Mouse (Mus musculus): ENCODE results near the gene Asic2. TPM values are rescaled to one million over a fixed set of nuclear protein-coding genes. Genes with fewer than 3 reads are reported as not detected.

Asic2 gene
- total RNA-seq, 2 experiments from 2014 or later, result 82.0 to 86.5 TPM

DNA sequence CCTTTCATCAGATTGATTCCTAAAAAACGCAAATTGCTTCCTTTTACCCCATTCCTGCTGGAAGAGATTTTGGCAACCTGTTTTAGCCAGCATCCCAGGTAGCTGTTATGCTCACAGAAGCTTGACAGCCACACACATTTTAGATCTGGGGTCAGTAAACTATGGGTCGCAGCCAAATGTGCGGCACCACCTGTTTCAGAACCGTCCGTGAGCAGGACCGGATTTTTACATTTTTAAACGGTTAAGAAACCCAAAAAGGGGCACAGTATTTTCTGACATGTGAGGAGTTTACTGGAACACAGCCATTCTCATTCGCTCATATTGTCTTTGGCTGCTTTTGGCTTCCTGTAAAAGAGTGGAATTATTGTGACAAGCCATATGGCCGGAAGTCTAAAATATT, 744.9 kb downstream of the Asic2 start:
- no peak for DNase-seq (ENCODE audit: extremely low spot score in 1 of 2, low spot score in 2 of 2)
- intact Hi-C loops (cut with DNase I), result no loop called here

DNA sequence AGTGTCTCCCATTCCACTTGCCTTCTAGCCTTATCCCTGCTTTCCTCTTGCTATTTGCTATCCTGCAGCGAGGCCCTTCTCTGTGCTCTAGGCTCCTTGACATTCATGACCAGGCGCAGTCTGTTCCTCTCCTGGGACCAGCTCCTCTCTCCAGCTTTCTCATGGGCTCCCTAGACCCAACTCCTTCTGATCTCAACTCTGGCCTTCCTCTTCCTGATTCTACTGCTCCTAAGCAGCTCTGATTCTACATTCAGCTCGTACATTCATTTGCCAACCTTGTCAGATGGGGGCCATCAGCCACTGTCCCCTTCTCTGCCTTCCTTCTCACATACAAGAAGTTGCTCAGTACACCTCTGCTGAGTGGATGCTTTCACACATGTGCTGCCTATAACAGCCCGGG, 747.5 kb downstream of the Asic2 start:
- intact Hi-C loops (cut with DNase I), result no loop called here
- DNase-seq (ENCODE audit: extremely low spot score in 1 of 2, low spot score in 2 of 2), result no peak

DNA sequence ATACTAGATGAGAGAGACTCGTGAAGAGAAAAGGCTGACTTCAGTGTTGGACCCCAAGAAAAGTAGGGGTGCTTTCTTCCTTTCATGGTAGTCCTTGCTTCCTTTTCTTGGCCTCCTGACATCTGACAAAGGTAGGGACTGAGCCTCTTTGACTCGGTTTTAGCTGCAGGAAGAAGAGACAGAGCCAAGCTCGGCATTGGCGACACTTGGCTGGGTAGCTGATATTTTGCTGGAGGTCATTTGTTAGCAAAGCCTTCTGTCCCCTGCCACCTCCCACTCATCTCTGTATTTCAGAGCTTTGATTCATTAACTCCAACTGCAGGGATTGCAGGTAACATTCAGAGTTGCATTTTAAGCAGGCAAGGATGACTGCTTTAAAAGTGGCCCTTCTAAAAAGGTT, 762.8 kb downstream of the Asic2 start:
- intact Hi-C loops (cut with DNase I), result no loop called here
- no peak for DNase-seq (ENCODE audit: extremely low spot score in 1 of 2, low spot score in 2 of 2)

DNA sequence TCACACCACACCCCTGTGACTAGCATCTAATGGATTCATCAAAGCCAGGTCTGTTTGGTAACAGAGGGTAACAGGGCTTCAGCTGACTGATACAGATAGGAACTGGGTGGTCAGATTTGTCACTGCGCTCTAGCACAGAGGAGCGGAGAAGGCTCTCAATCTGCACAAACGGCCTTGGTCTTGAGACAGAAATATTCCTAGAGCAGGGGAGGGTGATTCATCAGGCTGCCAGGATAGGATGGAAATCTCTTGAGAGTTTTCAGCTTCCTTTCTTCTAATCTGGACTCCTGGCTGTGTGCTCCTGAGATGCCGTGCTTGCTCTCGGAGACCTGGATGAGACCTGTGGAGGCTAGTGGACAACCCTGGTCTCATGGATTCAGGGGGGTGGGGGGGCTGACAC, 765.7 kb downstream of the Asic2 start:
- DNase-seq (ENCODE audit: extremely low spot score in 1 of 2, low spot score in 2 of 2), result no peak

DNA sequence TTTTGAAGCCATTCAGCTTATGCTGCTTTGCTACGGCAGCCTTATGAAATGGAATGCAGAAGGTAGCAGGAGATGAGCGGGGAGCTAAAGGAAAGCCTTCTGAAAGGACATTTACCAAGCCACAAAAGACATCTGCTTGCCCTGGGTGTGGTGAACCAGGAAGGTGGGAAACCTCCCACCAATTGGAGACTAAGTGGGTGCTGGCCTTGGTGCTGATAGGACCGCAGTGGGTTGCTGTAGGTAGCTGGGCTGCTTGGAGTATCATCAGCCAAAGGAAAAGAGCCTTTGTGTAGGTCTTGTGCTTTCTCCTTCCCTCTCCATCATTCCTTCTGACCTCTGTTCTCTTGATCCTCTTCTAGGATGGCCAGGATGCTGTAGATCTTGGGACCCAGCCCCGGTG, 774.4 kb downstream of the Asic2 start:
- no peak for DNase-seq (ENCODE audit: extremely low spot score in 1 of 2, low spot score in 2 of 2)
- intact Hi-C loops (cut with DNase I), result no loop called here

More for the DNA sequence above, 765.7 kb downstream of the Asic2 start:
- intact Hi-C loops (cut with DNase I), result no loop called here

DNA sequence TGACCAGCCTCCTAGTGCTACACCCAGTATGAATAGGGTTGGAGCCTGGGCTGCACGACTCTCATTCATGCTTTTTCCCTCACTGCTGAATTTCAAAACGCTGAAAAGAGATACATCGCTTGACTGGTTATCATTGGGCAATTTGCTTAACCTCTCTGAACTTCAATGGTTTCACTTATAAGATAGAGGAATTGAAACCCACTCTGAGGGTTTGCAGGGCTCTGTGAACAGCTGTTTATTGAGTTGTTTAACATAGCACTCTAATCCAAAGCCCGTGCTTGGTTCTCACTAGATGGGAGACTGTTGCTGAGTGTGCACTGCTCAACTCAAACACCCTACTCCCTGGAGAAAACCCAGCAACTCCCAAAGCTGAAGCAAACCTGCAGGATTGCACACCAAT, 776.1 kb downstream of the Asic2 start:
- no peak for DNase-seq (ENCODE audit: extremely low spot score in 1 of 2, low spot score in 2 of 2)
- intact Hi-C loops (cut with DNase I), result no loop called here

DNA sequence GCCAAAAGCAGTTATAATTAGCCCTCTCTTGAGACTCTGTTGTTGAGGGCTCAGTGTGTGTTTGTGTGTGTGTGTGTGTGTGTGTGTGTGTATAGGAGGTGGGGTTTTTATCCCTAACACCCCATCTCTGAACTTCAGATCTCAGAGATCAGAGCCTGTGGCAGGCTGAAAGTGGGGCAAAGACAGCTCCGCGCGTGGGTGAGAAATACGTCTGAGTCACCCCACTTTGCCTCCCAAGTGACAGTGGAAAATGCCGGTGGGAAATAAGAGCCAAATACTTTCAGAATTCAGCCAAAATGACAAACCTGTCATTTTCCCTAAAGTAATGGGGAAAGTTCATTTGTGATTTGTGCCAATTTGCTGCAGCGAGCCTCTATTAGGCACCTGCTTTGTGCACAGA, 779.2 kb downstream of the Asic2 start:
- no peak for DNase-seq (ENCODE audit: extremely low spot score in 1 of 2, low spot score in 2 of 2)
- intact Hi-C loops (cut with DNase I), result no loop called here

DNA sequence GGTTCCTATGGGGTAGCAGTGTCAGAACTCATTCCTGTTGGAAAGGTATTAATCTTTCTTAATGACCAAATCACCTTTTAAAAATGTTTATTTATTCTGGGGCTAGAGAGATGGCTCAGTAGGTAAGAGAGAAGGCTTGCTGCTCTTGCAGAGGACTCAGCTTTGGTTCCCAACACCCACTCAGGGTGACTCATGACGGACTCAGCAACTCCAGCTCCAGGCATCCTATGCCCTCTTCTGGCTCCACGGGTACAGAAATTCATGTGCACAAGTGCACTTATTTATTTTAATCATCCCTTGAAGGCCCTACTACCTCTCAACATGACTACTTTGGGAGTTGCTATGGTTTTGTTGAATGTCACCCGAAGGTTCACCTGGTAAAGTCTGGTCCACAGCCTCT, 780.4 kb downstream of the Asic2 start:
- no peak for DNase-seq (ENCODE audit: extremely low spot score in 1 of 2, low spot score in 2 of 2)
- intact Hi-C loops (cut with DNase I), result no loop called here

DNA sequence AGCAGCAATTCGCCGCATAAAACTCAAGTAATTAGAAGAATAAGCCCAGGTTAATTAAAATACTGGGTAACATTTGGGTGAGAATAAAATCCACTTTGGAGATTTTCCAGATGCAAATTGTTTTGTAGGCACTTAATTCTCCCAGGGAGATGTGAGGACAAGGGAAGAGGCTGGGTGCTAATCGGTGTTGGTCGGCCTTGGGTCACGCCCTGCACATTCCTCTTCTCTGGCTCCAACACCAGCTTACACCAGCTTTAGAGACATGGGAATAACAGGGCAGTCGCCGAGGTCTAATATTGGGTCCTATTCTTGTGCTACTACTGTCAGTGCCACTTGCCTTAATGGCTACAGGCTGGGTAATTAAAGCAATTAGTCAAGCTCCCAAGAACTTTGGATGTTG, 783.5 kb downstream of the Asic2 start:
- no peak for DNase-seq (ENCODE audit: extremely low spot score in 1 of 2, low spot score in 2 of 2)
- intact Hi-C loops (cut with DNase I), result no loop called here

DNA sequence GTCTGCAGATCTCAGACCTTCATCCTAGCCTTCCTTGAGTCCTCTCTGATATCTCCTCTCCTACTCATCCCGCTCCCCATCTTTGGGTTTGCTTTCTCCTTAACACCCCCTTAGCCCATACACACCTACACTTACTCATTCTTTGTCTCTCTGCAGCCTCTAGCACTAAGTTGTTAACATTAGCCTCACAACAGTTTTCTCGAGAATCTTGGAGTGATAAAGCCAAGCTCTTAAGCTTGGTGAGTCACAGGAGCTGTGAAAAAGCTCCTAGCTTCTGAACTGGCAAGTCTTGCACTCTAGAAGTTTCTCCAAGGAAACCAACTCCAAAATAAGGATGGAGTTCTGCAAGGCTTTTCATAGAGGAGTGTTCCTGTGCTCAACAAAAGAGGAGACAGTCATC, 803.4 kb downstream of the Asic2 start:
- intact Hi-C loops (cut with DNase I), result no loop called here

DNA sequence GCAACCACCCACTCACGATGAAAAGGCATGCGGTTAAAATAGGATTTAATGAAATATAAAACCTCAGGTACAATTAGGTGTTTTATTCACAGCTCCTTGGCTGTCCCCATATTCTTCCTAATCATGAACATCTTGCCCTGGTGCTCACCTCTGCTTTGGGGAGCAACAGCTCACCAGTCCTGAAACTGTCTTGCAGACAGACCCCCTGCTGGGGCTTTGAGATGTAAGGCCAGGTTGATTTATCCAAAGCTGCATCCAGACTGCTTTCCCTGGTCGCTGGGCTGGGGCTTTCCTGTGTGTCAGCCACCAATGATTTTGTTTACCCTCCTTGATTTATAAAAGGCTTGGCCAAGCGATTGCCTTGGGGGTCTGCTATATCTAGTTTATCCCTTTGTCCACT, 805.2 kb downstream of the Asic2 start:
- no peak for DNase-seq (ENCODE audit: extremely low spot score in 1 of 2, low spot score in 2 of 2)

More for the DNA sequence above, 803.4 kb downstream of the Asic2 start:
- DNase-seq (ENCODE audit: extremely low spot score in 1 of 2, low spot score in 2 of 2), result no peak

DNA sequence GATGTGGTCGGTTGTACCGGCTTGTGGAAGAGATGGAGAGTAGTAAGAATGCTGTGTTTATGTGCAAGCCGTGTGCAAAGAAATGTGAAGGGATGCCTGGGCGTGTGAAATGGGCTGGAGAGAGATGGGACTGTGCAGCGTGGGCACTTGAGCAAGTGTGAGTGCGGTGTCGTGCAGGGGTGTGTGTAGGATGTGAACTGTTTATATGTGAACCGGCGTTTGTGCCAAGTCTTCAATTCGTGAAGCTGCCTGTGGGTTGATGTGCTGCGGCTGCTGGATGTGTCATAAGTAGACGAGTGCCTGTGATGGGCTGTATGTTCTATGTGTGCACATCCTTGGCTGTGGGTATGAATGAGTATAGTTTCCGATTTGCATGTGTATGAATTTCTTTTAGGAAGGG, 814.4 kb downstream of the Asic2 start:
- DNase-seq (ENCODE audit: extremely low spot score in 1 of 2, low spot score in 2 of 2), result peak; percentile 28 to 52

More for the DNA sequence above, 805.2 kb downstream of the Asic2 start:
- intact Hi-C loops (cut with DNase I), result no loop called here

DNA sequence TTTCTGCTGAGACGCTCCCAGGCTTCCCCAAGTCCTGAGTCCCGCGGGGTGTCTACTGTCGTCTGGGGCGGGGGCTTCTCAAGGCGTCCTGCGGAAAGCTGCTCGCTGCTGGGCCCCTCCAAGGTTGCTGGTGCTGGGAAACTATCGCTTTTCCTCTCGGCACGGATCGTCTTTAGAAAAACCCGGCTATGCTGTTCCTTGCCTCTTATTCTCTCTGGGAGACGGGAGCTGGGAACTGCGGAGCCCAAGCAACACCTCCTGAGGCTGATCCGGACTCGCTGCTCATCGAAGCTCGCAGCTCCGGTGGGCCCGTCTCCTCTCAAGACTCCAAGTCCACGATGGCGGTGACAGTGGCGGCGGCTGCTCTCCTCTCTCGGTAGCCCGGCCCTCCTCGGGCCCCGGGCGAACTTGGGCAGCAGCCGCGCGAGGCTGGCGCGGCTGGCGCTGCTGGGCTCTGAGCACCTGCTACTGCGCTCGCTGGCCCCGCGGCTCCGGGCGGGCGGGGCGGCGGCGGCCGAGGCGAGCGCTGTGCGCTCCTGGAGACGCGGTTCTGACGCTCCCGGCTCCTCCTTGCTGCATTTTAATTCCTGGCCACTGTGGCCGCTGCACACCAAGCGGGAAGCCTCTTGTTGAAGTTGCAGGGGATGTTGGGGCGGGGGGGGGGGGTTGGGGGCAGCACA, 815.0 kb downstream of the Asic2 start:
- DNase-seq (ENCODE audit: extremely low spot score in 1 of 2, low spot score in 2 of 2), result peak; percentile 59 to 81
- intact Hi-C loops (cut with DNase I), result loop anchor here (2.0 to 5.0 kb wide), 2 partner anchors 246 to 331 kb away; no protein-coding TSS in a partner anchor

More for the DNA sequence above, 814.4 kb downstream of the Asic2 start:
- intact Hi-C loops (cut with DNase I), result loop anchor here (2.0 to 5.0 kb wide), 2 partner anchors 247 to 332 kb away; no protein-coding TSS in a partner anchor

DNA sequence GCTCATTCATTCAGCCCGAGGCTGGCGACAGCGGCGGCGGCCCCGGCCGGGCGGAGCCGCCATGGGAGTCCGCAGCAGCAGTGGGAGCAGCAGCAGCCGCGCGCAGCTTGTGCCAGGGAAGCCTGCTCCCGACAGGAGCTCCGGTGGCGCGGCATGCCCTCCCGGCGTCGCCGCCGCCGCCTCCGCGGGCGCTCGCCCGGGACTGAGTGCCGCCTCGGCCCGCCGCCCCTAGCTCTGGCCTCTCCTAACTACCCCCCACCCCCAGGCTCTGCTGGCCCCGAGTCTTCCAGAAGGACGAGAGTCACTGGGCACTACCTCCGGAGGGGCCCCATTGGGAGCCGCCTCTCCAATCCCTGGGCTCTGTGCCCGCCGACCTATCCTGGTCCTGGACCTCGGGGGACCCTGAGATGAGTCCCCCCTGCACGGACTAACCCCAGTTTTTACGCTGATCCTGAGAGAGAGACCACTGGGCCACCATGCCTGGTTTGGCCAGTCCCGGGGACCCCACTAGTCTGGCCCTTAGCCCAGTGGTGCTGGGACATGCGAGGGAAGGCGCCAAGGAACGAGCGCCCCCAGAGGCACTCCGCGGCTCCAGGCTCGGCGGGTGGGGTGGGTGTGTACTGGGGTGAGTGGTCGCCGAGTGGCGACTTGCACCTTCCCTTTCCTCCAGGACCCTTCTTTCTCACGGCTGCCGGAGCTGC, 815.6 kb downstream of the Asic2 start:
- intact Hi-C loops (cut with DNase I), result loop anchor here (2.0 to 5.0 kb wide), 2 partner anchors 246 to 330 kb away; no protein-coding TSS in a partner anchor
- peak; percentile 66 to 88 for DNase-seq (ENCODE audit: extremely low spot score in 1 of 2, low spot score in 2 of 2)

DNA sequence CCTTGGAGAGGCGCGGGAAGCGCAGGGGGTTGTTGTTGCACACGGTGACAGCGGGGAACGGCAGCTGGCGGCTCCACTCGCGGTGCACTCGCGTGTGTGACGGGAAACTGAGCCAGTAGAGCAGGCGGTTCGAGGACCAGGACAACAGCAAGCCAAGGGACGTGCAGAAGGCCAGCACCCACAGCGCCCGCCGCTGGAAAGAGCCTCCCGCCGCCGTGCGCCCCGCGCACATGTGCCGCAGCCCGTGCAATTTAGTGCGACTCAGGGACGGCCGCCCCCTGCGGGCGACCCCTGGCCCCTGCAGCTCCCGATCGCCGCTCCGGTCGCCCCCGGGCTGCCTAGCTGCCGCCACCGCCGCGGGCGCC, 816.3 kb downstream of the Asic2 start:
- intact Hi-C loops (cut with DNase I), result loop anchor here (2.0 to 5.0 kb wide), 2 partner anchors 245 to 330 kb away; no protein-coding TSS in a partner anchor
- peak; percentile 45 to 73 for DNase-seq (ENCODE audit: extremely low spot score in 1 of 2, low spot score in 2 of 2)

DNA sequence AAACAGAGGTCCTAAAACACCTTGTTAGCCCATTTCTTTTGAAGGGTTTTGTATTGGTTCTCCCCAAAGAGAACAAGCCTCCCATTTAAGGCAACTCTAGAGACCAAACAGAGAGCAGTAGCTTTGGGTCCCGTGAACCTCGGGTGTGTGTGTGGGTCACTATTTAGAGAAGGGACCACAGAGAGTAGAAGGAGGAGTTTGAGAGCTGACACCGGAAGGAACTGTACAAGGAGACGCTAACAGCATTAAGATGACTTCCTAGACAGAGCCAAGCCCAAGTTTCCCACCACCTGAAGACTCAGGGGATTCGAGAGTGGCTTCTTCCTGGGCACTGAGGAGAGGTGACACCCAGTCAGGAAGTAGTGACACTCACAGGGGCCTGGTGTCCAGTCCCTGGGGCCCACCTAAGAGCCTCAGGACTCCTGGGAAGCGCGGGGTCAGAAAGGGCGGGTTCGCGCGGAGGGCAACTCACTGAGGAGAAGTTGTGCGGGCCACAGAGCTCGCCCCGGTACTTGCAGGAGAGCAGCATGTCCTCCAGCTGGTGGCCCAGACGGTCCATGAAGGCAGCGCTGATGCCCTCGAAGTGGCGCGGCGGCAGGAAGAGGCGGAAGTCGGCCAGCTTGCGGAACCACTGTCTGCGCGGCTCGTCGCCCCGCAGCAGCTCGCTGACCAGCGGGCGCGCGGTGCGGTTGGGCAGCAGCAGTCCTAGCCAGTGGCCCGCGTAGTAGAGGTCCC, 816.8 kb downstream of the Asic2 start:
- no peak for DNase-seq (ENCODE audit: extremely low spot score in 1 of 2, low spot score in 2 of 2)
- intact Hi-C loops (cut with DNase I), result loop anchor here (2.0 to 5.0 kb wide), 2 partner anchors 245 to 329 kb away; no protein-coding TSS in a partner anchor

DNA sequence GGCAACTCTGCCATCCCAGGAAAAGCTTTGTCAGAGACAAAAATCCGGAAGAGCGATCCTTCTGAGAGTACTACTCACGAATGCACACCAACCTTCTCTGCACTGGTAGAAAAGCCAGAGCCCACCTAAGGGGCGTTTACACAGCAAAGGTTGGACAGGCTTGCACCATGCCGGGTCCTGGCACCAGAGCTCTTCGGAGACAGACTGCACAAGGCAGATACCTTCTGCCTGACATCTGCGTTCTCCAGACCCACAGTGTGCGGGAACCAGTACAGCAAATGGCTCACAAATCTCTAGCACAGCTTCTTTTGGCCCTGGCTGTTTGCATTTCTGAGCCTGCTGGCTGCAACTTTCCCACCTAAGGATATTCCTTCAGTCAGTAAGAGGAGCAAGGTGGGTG, 817.6 kb downstream of the Asic2 start:
- DNase-seq (ENCODE audit: extremely low spot score in 1 of 2, low spot score in 2 of 2), result no peak

DNA sequence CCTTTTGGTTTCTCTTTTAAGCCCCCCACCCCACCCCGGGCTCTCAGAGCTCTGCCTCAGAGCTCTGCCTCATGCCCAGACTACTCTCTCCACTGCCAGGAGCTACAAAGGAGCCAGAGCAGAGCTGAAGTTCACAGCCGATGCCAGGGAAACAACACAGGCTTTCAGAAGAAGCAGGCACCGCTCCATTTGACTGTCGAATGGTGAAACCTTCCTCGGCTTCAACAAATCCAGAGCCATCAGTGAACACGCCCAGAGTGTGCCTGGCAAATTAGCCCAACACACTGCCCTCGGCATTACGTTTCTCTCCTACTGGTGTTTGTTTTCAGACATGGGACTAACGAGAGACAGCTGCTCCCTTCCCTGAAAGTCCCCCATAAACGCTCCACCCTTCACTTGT, 819.8 kb downstream of the Asic2 start:
- DNase-seq (ENCODE audit: extremely low spot score in 1 of 2, low spot score in 2 of 2), result peak; percentile 39 to 45

More for the DNA sequence above, 817.6 kb downstream of the Asic2 start:
- intact Hi-C loops (cut with DNase I), result loop anchor here (5.0 kb wide), 1 partner anchor 328 kb away; no protein-coding TSS in a partner anchor

DNA sequence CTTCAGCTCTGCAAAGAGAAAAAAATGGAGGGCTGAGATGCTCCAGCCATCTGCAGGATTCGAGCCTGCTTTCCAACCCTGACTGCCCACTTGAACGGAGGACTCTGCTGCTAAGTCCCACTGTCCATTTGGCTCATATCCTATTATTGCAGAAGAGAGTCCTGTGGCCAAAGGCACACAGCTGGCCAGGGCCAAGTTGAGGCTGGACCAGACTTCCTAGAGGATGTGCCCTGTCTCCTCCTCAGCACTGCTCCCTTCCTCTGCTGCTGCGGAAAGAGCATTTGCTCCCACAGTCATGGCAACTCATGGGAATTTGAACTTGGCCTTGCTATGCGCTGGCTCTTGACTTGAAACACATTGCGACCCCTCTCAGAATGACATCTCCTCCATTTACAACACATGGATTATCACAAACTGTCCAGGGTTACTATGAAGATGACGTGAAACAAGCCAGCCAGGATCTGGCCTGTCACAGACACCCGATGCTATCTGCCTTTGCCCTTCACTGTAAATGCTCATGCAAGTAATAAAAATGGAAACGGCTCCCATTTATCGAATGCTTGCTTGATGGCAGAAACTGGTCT, 821.6 kb downstream of the Asic2 start:
- no peak for DNase-seq (ENCODE audit: extremely low spot score in 1 of 2, low spot score in 2 of 2)

More for the DNA sequence above, 819.8 kb downstream of the Asic2 start:
- intact Hi-C loops (cut with DNase I), result no loop called here

More for the DNA sequence above, 821.6 kb downstream of the Asic2 start:
- intact Hi-C loops (cut with DNase I), result no loop called here

Measured in left cerebral cortex, postnatal 10 days (tissue).